Mouse (Mus musculus): ENCODE results near the gene Zc3h13. TPM values are rescaled to one million over a fixed set of nuclear protein-coding genes. Genes with fewer than 3 reads are reported as not detected.

Gene Zc3h13
- polyA plus RNA-seq, 1 experiment: 12.8 TPM

DNA sequence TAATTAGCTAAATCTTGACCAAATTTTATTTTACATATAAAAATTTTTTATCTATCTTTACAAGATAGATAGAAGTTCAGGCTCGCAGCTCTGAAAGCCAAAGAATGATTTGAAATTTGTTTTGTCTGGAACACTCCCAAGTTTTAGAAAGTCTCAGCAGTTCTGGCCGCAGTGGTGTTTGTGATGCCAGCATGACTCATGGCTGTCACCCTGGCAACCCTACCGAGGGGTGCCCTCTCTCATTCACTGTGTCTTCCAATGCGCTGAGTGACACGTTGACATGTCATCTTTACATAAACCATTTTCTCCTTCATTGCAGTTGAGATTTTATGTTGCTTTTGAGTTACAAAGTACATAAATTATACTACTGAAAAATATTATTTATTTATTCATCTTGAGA lies 85.7 kb downstream of the Zc3h13 start:
- TF ChIP-seq CTCF (IDR thresholded peaks at IDR 0.05; ENCODE audit: borderline replicate concordance, control insufficient read depth, extremely low read depth, insufficient read depth, low read length, poor library complexity) (no peak), POLR2A (IDR thresholded peaks at IDR 0.05; ENCODE audit: control insufficient read depth, extremely low read depth, insufficient read depth, low read length, poor library complexity) (no peak)
- Histone ChIP-seq H3K27me3 (ENCODE audit: control insufficient read depth, insufficient read depth, low read length) (no peaks in the 10 kb centered on the region), H3K27ac (ENCODE audit: control insufficient read depth, insufficient read depth, low read length) (no peak overlapping the region), H3K36me3 (ENCODE audit: control insufficient read depth, insufficient read depth, low read length) (no peaks in the 10 kb centered on the region), H3K4me3 (ENCODE audit: control insufficient read depth, insufficient read depth, low read length) (no peak overlapping the region), H3K4me1 (replicated peaks; ENCODE audit: control insufficient read depth, insufficient read depth, low read length) (no peaks in the 10 kb centered on the region)
- DNase-seq: no peak
- 89% methylated on average over 5 of the region's 5 CpGs for WGBS

DNA sequence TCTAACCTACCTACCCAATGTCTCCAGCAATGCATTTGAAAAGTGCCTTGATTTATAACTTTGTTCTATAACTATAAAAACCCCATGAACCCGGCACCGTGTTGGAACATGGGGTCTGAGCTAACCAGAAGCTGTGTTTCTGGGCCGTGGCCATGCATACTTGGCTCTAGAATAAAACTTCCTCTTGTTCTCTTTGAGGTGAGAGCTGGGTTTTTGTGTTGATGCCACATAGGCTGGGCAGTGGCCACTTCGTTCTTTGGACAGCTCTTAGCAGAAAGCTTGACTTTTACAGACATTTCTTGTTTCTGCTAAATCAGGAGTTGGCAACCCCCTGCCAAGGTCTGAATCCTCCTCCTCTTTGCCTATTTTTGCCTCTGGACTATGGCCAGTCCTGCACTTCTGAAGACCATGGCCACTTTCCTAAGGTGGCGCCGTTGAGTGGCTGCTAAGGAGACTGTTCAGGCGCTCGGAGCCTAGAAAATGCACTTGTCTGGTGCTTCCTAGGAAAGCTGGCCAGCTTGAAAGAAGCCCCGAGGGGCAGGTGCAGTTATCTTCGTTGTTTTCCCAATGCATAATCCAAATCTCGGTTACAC lies 90.9 kb downstream of the Zc3h13 start:
- no peak for TF ChIP-seq CTCF (IDR thresholded peaks at IDR 0.05; ENCODE audit: borderline replicate concordance, control insufficient read depth, extremely low read depth, insufficient read depth, low read length, poor library complexity)
- no peak for TF ChIP-seq POLR2A (IDR thresholded peaks at IDR 0.05; ENCODE audit: control insufficient read depth, extremely low read depth, insufficient read depth, low read length, poor library complexity)
- Histone ChIP-seq H3K27me3 (ENCODE audit: control insufficient read depth, insufficient read depth, low read length) (no peaks in the 10 kb centered on the region), H3K27ac (ENCODE audit: control insufficient read depth, insufficient read depth, low read length) (no peak overlapping the region), H3K4me3 (ENCODE audit: control insufficient read depth, insufficient read depth, low read length) (no peak overlapping the region), H3K36me3 (ENCODE audit: control insufficient read depth, insufficient read depth, low read length) (no peaks in the 10 kb centered on the region), H3K4me1 (replicated peaks; ENCODE audit: control insufficient read depth, insufficient read depth, low read length) (no peaks in the 10 kb centered on the region)
- DNase-seq: no peak
- WGBS: 82% methylated on average over 11 of the region's 11 CpGs

DNA sequence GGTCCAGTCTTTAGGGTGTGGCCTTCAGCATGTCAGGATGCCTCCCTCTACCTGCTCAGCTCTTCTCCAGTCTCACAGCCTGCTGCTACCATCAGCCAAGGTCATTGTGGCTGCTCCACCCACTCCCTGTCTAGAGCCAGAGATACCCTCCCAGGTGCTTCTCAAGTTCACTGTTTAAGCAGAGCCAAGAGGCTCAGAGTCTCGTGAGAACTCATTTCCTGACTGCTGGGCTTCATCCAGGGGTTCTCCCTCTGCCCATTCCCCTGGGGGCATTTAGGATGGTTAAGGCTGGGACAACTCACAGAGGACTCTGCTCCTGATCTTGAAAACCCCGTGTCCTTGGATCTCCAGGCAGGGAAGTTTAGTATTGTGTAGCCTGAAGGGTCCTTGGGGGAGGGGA lies 92.1 kb downstream of the Zc3h13 start:
- H3K27ac ChIP-seq (ENCODE audit: control insufficient read depth, insufficient read depth, low read length): no peak overlapping the region
- no peaks in the 10 kb centered on the region for H3K27me3 ChIP-seq (ENCODE audit: control insufficient read depth, insufficient read depth, low read length)
- H3K4me3 ChIP-seq (ENCODE audit: control insufficient read depth, insufficient read depth, low read length): no peak overlapping the region
- 40% methylated on average over 2 of the region's 2 CpGs for WGBS
- no peak for DNase-seq
- no peak for TF ChIP-seq POLR2A (IDR thresholded peaks at IDR 0.05; ENCODE audit: control insufficient read depth, extremely low read depth, insufficient read depth, low read length, poor library complexity)
- TF ChIP-seq CTCF (IDR thresholded peaks at IDR 0.05; ENCODE audit: borderline replicate concordance, control insufficient read depth, extremely low read depth, insufficient read depth, low read length, poor library complexity): no peak
- no peaks in the 10 kb centered on the region for H3K4me1 ChIP-seq (replicated peaks; ENCODE audit: control insufficient read depth, insufficient read depth, low read length)
- H3K36me3 ChIP-seq (ENCODE audit: control insufficient read depth, insufficient read depth, low read length): no peaks in the 10 kb centered on the region

DNA sequence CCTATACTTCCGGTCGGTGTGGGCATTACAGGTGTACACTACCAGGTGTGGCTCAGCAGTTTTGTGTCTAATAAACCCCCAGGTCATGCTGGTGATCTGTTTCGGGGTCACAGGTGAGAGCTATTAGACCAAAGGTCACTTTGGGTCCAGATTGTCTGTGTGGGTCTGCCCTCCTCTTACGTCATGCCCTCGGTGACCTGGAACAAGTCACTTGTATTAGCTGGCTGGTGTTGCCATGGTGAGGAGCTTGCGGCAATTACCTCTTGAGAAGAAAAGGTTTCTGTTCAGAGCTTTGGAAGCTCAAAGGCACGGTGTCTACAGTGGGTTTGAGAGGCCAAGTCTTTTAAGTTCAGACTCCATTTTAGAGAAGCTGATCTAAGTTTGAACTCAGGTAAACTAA lies 93.4 kb downstream of the Zc3h13 start:
- Histone ChIP-seq H3K4me1 (replicated peaks; ENCODE audit: control insufficient read depth, insufficient read depth, low read length) (no peaks in the 10 kb centered on the region), H3K27me3 (ENCODE audit: control insufficient read depth, insufficient read depth, low read length) (no peaks in the 10 kb centered on the region), H3K4me3 (ENCODE audit: control insufficient read depth, insufficient read depth, low read length) (no peak overlapping the region), H3K27ac (ENCODE audit: control insufficient read depth, insufficient read depth, low read length) (no peak overlapping the region), H3K36me3 (ENCODE audit: control insufficient read depth, insufficient read depth, low read length) (no peaks in the 10 kb centered on the region)
- WGBS: 87% methylated on average over 7 of the region's 7 CpGs
- no peak for DNase-seq
- no peak for TF ChIP-seq CTCF (IDR thresholded peaks at IDR 0.05; ENCODE audit: borderline replicate concordance, control insufficient read depth, extremely low read depth, insufficient read depth, low read length, poor library complexity)
- no peak for TF ChIP-seq POLR2A (IDR thresholded peaks at IDR 0.05; ENCODE audit: control insufficient read depth, extremely low read depth, insufficient read depth, low read length, poor library complexity)

Other genes starting within 250 kb of the Zc3h13 start
- gene Lrrc63, start 153.5 kb upstream of the Zc3h13 start, polyA plus RNA-seq (2012; rRNA removed): 0.04 TPM in 1 of 2 replicates, not detected in the other
- gene Lcp1, start 153.3 kb upstream of the Zc3h13 start, polyA plus RNA-seq (2012; rRNA removed): 62.8 and 71.2 TPM in 2 replicates
- gene Cpb2, start 42.1 kb upstream of the Zc3h13 start, polyA plus RNA-seq (2012; rRNA removed): 0.29 TPM in 1 of 2 replicates, not detected in the other
- 0.05 and 0.11 TPM in 2 replicates for gene Siah3, start 171.6 kb downstream of the Zc3h13 start, polyA plus RNA-seq (2012; rRNA removed)

All from thymus, adult 2 months (tissue).